10 mouse cellular contexts compared by ENCODE assay signal in the genomic region with DNA sequence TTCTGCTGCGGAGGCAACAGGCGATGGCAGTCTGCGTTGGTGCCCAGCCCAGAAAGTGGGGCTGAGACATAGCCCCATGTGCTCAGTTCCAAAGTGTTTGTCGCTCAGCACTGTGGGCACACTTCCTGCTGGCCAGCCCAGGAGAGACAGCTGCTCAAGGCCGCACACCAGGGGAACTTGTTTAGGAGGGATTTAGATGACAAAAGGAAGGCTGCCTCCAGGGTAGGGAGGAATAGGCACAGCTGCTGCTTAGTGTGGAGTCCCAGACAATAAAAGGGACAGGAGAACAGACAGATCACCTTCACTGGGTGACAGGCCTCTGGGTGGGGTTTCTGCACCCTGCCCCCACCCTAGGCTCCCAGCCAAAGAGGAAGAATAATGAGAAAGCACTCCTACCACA.
DNase-seq lines count a peak whose midpoint lies in the region; ATAC-seq lines count a peak whose summit lies in the region.
"Had no signal": no experiment of that assay in that cellular context is flagged by ENCODE, and none has a peak within 500 bp of the region (broad histone marks: within the 10 kb centered on the region; RNA-seq: fewer than 3 reads in every experiment).

No protein-coding gene starts in this region.

- peaks cover 27% of the 10 kb centered on the region for H3K4me1 ChIP-seq in kidney, embryonic 16.5 days (ENCODE audit: insufficient read depth, low read length)
- no peaks in the 10 kb centered on the region for H3K4me1 ChIP-seq in embryonic facial prominence, embryonic 14.5 days (ENCODE audit: control insufficient read depth, insufficient read depth, low read length)
- H3K4me1 ChIP-seq in midbrain, embryonic 15.5 days, result peaks cover 5% of the 10 kb centered on the region; the same call in 1 of the 2 replicates
- H3K4me1 ChIP-seq: megakaryocyte, embryonic 14.5 days had no signal

- H3K4me3 ChIP-seq in kidney, embryonic 16.5 days (ENCODE audit: low read length), result no peak overlapping the region
- no peak overlapping the region for H3K4me3 ChIP-seq in embryonic facial prominence, embryonic 14.5 days (ENCODE audit: low read depth, low read length)
- no peak overlapping the region for H3K4me3 ChIP-seq in midbrain, embryonic 15.5 days
- H3K4me3 ChIP-seq: megakaryocyte, embryonic 14.5 days had no signal

- no peaks in the 10 kb centered on the region for H3K27me3 ChIP-seq in kidney, embryonic 16.5 days (ENCODE audit: insufficient read depth, low read length)
- H3K27me3 ChIP-seq in embryonic facial prominence, embryonic 14.5 days (replicated peaks; ENCODE audit: control insufficient read depth, insufficient read depth, low read length), result no peaks in the 10 kb centered on the region
- H3K27me3 ChIP-seq in midbrain, embryonic 15.5 days (replicated peaks), result no peaks in the 10 kb centered on the region

- H3K9me3 ChIP-seq in kidney, embryonic 16.5 days (ENCODE audit: low read length), result peaks cover 9% of the 10 kb centered on the region; the same call in 1 of the 2 replicates
- H3K9me3 ChIP-seq in embryonic facial prominence, embryonic 14.5 days (ENCODE audit: control insufficient read depth, low read length), result peaks cover 7% of the 10 kb centered on the region; the same call in 1 of the 2 replicates
- no peaks in the 10 kb centered on the region for H3K9me3 ChIP-seq in midbrain, embryonic 15.5 days

- WGBS in kidney, embryonic 16.5 days, result 75% methylated on average over 5 of the region's 5 CpGs
- WGBS in embryonic facial prominence, embryonic 14.5 days, result 49% methylated on average over 5 of the region's 5 CpGs
- WGBS in midbrain, embryonic 15.5 days, result 26% methylated on average over 5 of the region's 5 CpGs

- H3K9ac ChIP-seq in kidney, embryonic 16.5 days (replicated peaks; ENCODE audit: low read length), result no peak overlapping the region
- H3K9ac ChIP-seq in embryonic facial prominence, embryonic 14.5 days (ENCODE audit: low read depth, low read length), result no peak overlapping the region
- no peak overlapping the region for H3K9ac ChIP-seq in midbrain, embryonic 15.5 days

- peak; percentile 23 for DNase-seq in kidney, adult 18-20 months
- peak; percentile 82 for DNase-seq in embryonic facial prominence, embryonic 14.5 days (ENCODE audit: low spot score)
- DNase-seq in layer of hippocampus, adult 11-12 months (ENCODE audit: low spot score), result peak; percentile 54
- no peak for DNase-seq in adipocyte (ENCODE audit: low spot score)
- no peak for DNase-seq in testis, postnatal 10 days (ENCODE audit: low spot score)

- no peak overlapping the region for H3K4me2 ChIP-seq in kidney, embryonic 16.5 days (replicated peaks; ENCODE audit: low read depth, low read length)
- H3K4me2 ChIP-seq in embryonic facial prominence, embryonic 14.5 days (ENCODE audit: low read depth, low read length), result no peak overlapping the region
- H3K4me2 ChIP-seq in midbrain, embryonic 15.5 days, result no peak overlapping the region

- no peak for ATAC-seq in kidney, embryonic 16.5 days (ENCODE audit: low FRiP score, low TSS enrichment)
- peak; percentile 92 for ATAC-seq in embryonic facial prominence, embryonic 14.5 days (ENCODE audit: low read depth)
- peak; percentile 54; the same call in 1 of the 2 replicates for ATAC-seq in midbrain, embryonic 15.5 days (replicated peaks)
- ATAC-seq in megakaryocyte, adult 5-6 weeks (ENCODE audit: poor library complexity, severe bottlenecking), result no peak

- no peaks in the 10 kb centered on the region for H3K36me3 ChIP-seq in kidney, embryonic 16.5 days (ENCODE audit: insufficient read depth, low read length)
- H3K36me3 ChIP-seq in embryonic facial prominence, embryonic 14.5 days (ENCODE audit: control insufficient read depth, insufficient read depth, low read length), result no peaks in the 10 kb centered on the region
- H3K36me3 ChIP-seq in midbrain, embryonic 15.5 days (replicated peaks), result no peaks in the 10 kb centered on the region
- H3K36me3 ChIP-seq: G1E had no signal

- H3K27ac ChIP-seq in kidney, embryonic 16.5 days (ENCODE audit: low read length), result no peak overlapping the region; the same call in 1 of the 2 replicates
- 0 out of 2 replicates have a peak overlapping the region, but pooled peaks have one; percentile 13 for H3K27ac ChIP-seq in embryonic facial prominence, embryonic 14.5 days (replicated peaks; ENCODE audit: low read depth, low read length)
- H3K27ac ChIP-seq in midbrain, embryonic 15.5 days, result peak overlapping the region; percentile 26

Comparison
In these comparisons a context has a peak if more than half of its experiments do, and no peak if none do; other contexts are left out.
1. DNase-seq: peak in kidney, adult 18-20 months (single experiment), embryonic facial prominence, embryonic 14.5 days (single experiment) and layer of hippocampus, adult 11-12 months (single experiment); none in adipocyte (single experiment) and testis, postnatal 10 days (single experiment).
2. ATAC-seq: peak in embryonic facial prominence, embryonic 14.5 days (single experiment) and midbrain, embryonic 15.5 days (single experiment); none in kidney, embryonic 16.5 days (single experiment) and megakaryocyte, adult 5-6 weeks (single experiment).